Mouse (Mus musculus): ENCODE measurements at regions not wholly inside any gene's neighbourhood (a gene's known extent, or its start where the extent isn't known, plus 50 kb on each side); places are given as distances from the start of the nearest gene placed in this dataset.
A peak's percentile ranks its signal among the peaks of the same experiment; 100 is the strongest.

GRCm38 (mm10) chr13:60514806-60515205, 86.9 kb upstream of the Dapk1 start:
- no peak for DNase-seq

GRCm38 (mm10) chr13:60518010-60518409, 83.7 kb upstream of the Dapk1 start:
- no peak for DNase-seq

GRCm38 (mm10) chr13:60519708-60520107, 82.0 kb upstream of the Dapk1 start:
- DNase-seq, result no peak

- DNase-seq, result peak; percentile 22
Measured at GRCm38 (mm10) chr13:60522719-60523450, 78.9 kb upstream of the Dapk1 start.

GRCm38 (mm10) chr13:60527806-60528205, 73.9 kb upstream of the Dapk1 start:
- DNase-seq, result no peak

GRCm38 (mm10) chr13:60528819-60529218, 72.9 kb upstream of the Dapk1 start:
- no peak for DNase-seq

GRCm38 (mm10) chr13:60529381-60530069, 72.2 kb upstream of the Dapk1 start:
- no peak for DNase-seq

GRCm38 (mm10) chr13:60533871-60534427, 67.8 kb upstream of the Dapk1 start:
- DNase-seq, result no peak

GRCm38 (mm10) chr13:60534501-60534900, 67.2 kb upstream of the Dapk1 start:
- no peak for DNase-seq

GRCm38 (mm10) chr13:60535045-60535444, 66.7 kb upstream of the Dapk1 start:
- no peak for DNase-seq

GRCm38 (mm10) chr13:60536725-60537124, 65.0 kb upstream of the Dapk1 start:
- DNase-seq, result no peak

- DNase-seq, result no peak
Measured at GRCm38 (mm10) chr13:60538110-60538509, 63.6 kb upstream of the Dapk1 start.

- no peak for DNase-seq
Measured at GRCm38 (mm10) chr13:60541165-60541564, 60.6 kb upstream of the Dapk1 start.

- DNase-seq, result no peak
Measured at GRCm38 (mm10) chr13:60544363-60544762, 57.4 kb upstream of the Dapk1 start.

- no peak for DNase-seq
Measured at GRCm38 (mm10) chr13:60545999-60546733, 55.6 kb upstream of the Dapk1 start.

Small RNA genes lying in the stretch of these regions (microRNA-seq; reads per million reads assigned to microRNA genes)
- gene Gm24999 (ENCODE audit: borderline replicate concordance in 2 of 2), result 0 reads per million in 2 experiments
- gene Gm25000 (ENCODE audit: borderline replicate concordance in 2 of 2), result 0 reads per million in 2 experiments

All from gastrocnemius, postnatal 25 days (tissue).